Mouse (Mus musculus): ENCODE measurements around the gene Phlpp2. TPM values are rescaled to one million over a fixed set of nuclear protein-coding genes. Genes with fewer than 3 reads are reported as not detected.

Gene Phlpp2
- polyA plus RNA-seq, 1 experiment from 2014 or later: 1.5 TPM

GRCm38 (mm10) chr8:109889211-109889610, 20.9 kb downstream of the Phlpp2 start:
- Histone ChIP-seq H3K4me2 (ENCODE audit: low read depth, low read length) (no peak overlapping the region), H3K4me3 (ENCODE audit: low read depth, low read length) (no peak overlapping the region), H3K9ac (replicated peaks) (no peak overlapping the region), H3K36me3 (replicated peaks; ENCODE audit: insufficient read depth, low read length) (peaks cover 9% of the 10 kb centered on the region; the same call in 1 of the 2 replicates), H3K27me3 (ENCODE audit: insufficient read depth, low read length) (no peaks in the 10 kb centered on the region), H3K4me1 (ENCODE audit: insufficient read depth) (no peaks in the 10 kb centered on the region), H3K27ac (ENCODE audit: low read depth) (no peak overlapping the region), H3K9me3 (ENCODE audit: low read length) (no peaks in the 10 kb centered on the region)
- DNase-seq (no peak), ATAC-seq (no peak)
- TF ChIP-seq EP300 (IDR thresholded peaks at IDR 0.05; ENCODE audit: low read depth): no peak
- no peak for TF ChIP-seq CTCF (IDR thresholded peaks at IDR 0.05; ENCODE audit: low read depth)
- 92% methylated on average over 1 of the region's 1 CpGs for WGBS (ENCODE audit: insufficient replicate concordance)

- Histone ChIP-seq H3K4me2 (ENCODE audit: low read depth, low read length) (no peak overlapping the region), H3K9me3 (ENCODE audit: low read length) (no peaks in the 10 kb centered on the region), H3K27ac (ENCODE audit: low read depth) (no peak overlapping the region), H3K9ac (replicated peaks) (no peak overlapping the region), H3K27me3 (ENCODE audit: insufficient read depth, low read length) (no peaks in the 10 kb centered on the region), H3K36me3 (replicated peaks; ENCODE audit: insufficient read depth, low read length) (peaks cover 11% of the 10 kb centered on the region; the same call in 1 of the 2 replicates), H3K4me3 (ENCODE audit: low read depth, low read length) (no peak overlapping the region), H3K4me1 (ENCODE audit: insufficient read depth) (no peaks in the 10 kb centered on the region)
- ATAC-seq: no peak
- TF ChIP-seq EP300 (IDR thresholded peaks at IDR 0.05; ENCODE audit: low read depth): no peak
- no peak for TF ChIP-seq CTCF (IDR thresholded peaks at IDR 0.05; ENCODE audit: low read depth)
- no peak for DNase-seq
- WGBS (ENCODE audit: insufficient replicate concordance): 86% methylated on average over 3 of the region's 3 CpGs
These were observed 22.6 kb downstream of the Phlpp2 start for GRCm38 (mm10) chr8:109890794-109891585.

- DNase-seq: no peak
- H3K27ac ChIP-seq (ENCODE audit: low read depth): no peak overlapping the region
- WGBS (ENCODE audit: insufficient replicate concordance): 85% methylated on average over 1 of the region's 1 CpGs
These were observed 26.3 kb downstream of the Phlpp2 start for GRCm38 (mm10) chr8:109894636-109895035.

GRCm38 (mm10) chr8:109895355-109895754, 27.0 kb downstream of the Phlpp2 start:
- DNase-seq: no peak
- H3K4me3 ChIP-seq (ENCODE audit: low read depth, low read length): no peak overlapping the region
- 91% methylated on average over 12 of the region's 12 CpGs for WGBS (ENCODE audit: insufficient replicate concordance)
- H3K36me3 ChIP-seq (replicated peaks; ENCODE audit: insufficient read depth, low read length): peaks cover 6% of the 10 kb centered on the region; the same call in 1 of the 2 replicates
- no peak for TF ChIP-seq CTCF (IDR thresholded peaks at IDR 0.05; ENCODE audit: low read depth)
- no peak for TF ChIP-seq EP300 (IDR thresholded peaks at IDR 0.05; ENCODE audit: low read depth)
- no peaks in the 10 kb centered on the region for H3K4me1 ChIP-seq (ENCODE audit: insufficient read depth)
- ATAC-seq: no peak
- no peak overlapping the region for H3K4me2 ChIP-seq (ENCODE audit: low read depth, low read length)
- H3K27ac ChIP-seq (ENCODE audit: low read depth): no peak overlapping the region
- no peaks in the 10 kb centered on the region for H3K27me3 ChIP-seq (ENCODE audit: insufficient read depth, low read length)
- no peaks in the 10 kb centered on the region for H3K9me3 ChIP-seq (ENCODE audit: low read length)
- H3K9ac ChIP-seq (replicated peaks): no peak overlapping the region

More at GRCm38 (mm10) chr8:109894636-109895035, 26.3 kb downstream of the Phlpp2 start:
- Histone ChIP-seq H3K36me3 (replicated peaks; ENCODE audit: insufficient read depth, low read length) (peaks cover 6% of the 10 kb centered on the region; the same call in 1 of the 2 replicates), H3K27me3 (ENCODE audit: insufficient read depth, low read length) (no peaks in the 10 kb centered on the region), H3K4me2 (ENCODE audit: low read depth, low read length) (no peak overlapping the region), H3K4me3 (ENCODE audit: low read depth, low read length) (no peak overlapping the region), H3K4me1 (ENCODE audit: insufficient read depth) (no peaks in the 10 kb centered on the region), H3K9ac (replicated peaks) (no peak overlapping the region), H3K9me3 (ENCODE audit: low read length) (no peaks in the 10 kb centered on the region)
- ATAC-seq: no peak
- TF ChIP-seq CTCF (IDR thresholded peaks at IDR 0.05; ENCODE audit: low read depth) (no peak), EP300 (IDR thresholded peaks at IDR 0.05; ENCODE audit: low read depth) (no peak)

GRCm38 (mm10) chr8:109902379-109902778, 34.0 kb downstream of the Phlpp2 start:
- DNase-seq: no peak
- Histone ChIP-seq H3K27me3 (ENCODE audit: insufficient read depth, low read length) (no peaks in the 10 kb centered on the region), H3K4me2 (ENCODE audit: low read depth, low read length) (no peak overlapping the region), H3K27ac (ENCODE audit: low read depth) (no peak overlapping the region), H3K4me1 (ENCODE audit: insufficient read depth) (peaks cover 3% of the 10 kb centered on the region), H3K9me3 (ENCODE audit: low read length) (no peaks in the 10 kb centered on the region), H3K4me3 (ENCODE audit: low read depth, low read length) (no peak overlapping the region), H3K9ac (replicated peaks) (no peak overlapping the region), H3K36me3 (replicated peaks; ENCODE audit: insufficient read depth, low read length) (peaks cover 11% of the 10 kb centered on the region)
- no peak for TF ChIP-seq CTCF (IDR thresholded peaks at IDR 0.05; ENCODE audit: low read depth)
- no peak for TF ChIP-seq EP300 (IDR thresholded peaks at IDR 0.05; ENCODE audit: low read depth)
- ATAC-seq: no peak

- Histone ChIP-seq H3K9ac (replicated peaks) (no peak overlapping the region), H3K27ac (ENCODE audit: low read depth) (no peak overlapping the region), H3K9me3 (ENCODE audit: low read length) (no peaks in the 10 kb centered on the region), H3K36me3 (replicated peaks; ENCODE audit: insufficient read depth, low read length) (peaks cover 23% of the 10 kb centered on the region), H3K27me3 (ENCODE audit: insufficient read depth, low read length) (no peaks in the 10 kb centered on the region), H3K4me2 (ENCODE audit: low read depth, low read length) (no peak overlapping the region), H3K4me3 (ENCODE audit: low read depth, low read length) (no peak overlapping the region), H3K4me1 (ENCODE audit: insufficient read depth) (peaks cover 3% of the 10 kb centered on the region)
- TF ChIP-seq EP300 (IDR thresholded peaks at IDR 0.05; ENCODE audit: low read depth): no peak
- ATAC-seq (no peak), DNase-seq (no peak)
- WGBS (ENCODE audit: insufficient replicate concordance): 70% methylated on average over 10 of the region's 10 CpGs
These were observed 35.6 kb downstream of the Phlpp2 start for GRCm38 (mm10) chr8:109903909-109904469.

Measured in liver, postnatal 0 days (tissue).